Mouse (Mus musculus): Measurements from ENCODE around the gene Ccdc182. TPM values are rescaled to one million over a fixed set of nuclear protein-coding genes. Genes with fewer than 3 reads are reported as not detected.

The Ccdc182 gene
- polyA plus RNA-seq, 1 experiment = not detected

DNA sequence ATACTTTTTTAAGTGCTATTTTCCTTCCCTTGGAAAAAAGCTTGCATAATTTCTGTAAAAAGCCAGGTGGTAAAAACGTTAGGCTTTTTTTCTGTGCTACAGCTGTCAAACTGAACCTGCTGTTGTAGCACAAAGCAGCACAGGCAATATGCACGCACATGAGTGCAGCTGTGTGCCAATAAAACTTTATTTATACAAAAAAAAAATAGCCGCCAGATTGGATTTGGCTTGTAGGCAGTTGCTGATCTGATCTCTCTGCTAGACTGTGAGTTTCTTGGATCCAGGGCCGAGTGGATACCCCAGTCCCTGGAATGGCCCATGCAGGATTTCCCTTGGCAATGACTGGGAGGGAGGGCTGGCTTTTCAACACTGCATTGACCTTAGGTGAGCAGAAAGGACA, 36.2 kb upstream of the Ccdc182 start:
- H3K27ac ChIP-seq (ENCODE audit: insufficient read depth, low read depth, low read length) = no peak overlapping the region
- no peak overlapping the region for H3K4me3 ChIP-seq (ENCODE audit: insufficient read depth, low read depth, low read length)
- H3K4me1 ChIP-seq (ENCODE audit: control insufficient read depth, insufficient read depth, low read length) = peaks cover 10% of the 10 kb centered on the region
- TF ChIP-seq CTCF (IDR thresholded peaks at IDR 0.05; ENCODE audit: insufficient read depth, low read depth, low read length) (no peak), POLR2A (IDR thresholded peaks at IDR 0.05; ENCODE audit: insufficient read depth, low read depth, low read length) (no peak)
- 85% methylated on average over 4 of the region's 4 CpGs for WGBS

DNA sequence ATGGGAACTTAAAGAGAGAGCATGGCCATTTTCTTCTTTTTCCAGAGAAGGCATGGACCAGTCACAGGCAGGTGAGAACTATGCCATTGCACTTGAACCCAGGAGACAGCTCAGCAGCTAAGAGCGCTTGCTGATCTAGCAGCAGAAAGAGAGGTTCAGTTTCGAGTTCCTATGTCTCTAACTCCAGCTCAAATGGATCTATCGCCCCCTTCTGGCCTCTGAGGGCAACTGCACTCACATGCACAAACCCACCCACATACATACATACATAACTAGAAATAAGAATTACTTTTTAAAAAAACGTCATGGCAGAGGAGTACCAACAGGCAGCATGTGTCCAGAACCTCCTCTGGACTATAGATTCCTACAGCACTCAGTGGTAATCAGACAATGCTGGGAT, 35.6 kb upstream of the Ccdc182 start:
- Histone ChIP-seq H3K27ac (ENCODE audit: insufficient read depth, low read depth, low read length) (no peak overlapping the region), H3K4me3 (ENCODE audit: insufficient read depth, low read depth, low read length) (no peak overlapping the region), H3K4me1 (ENCODE audit: control insufficient read depth, insufficient read depth, low read length) (peaks cover 8% of the 10 kb centered on the region; the same call in 1 of the 2 replicates)
- TF ChIP-seq CTCF (IDR thresholded peaks at IDR 0.05; ENCODE audit: insufficient read depth, low read depth, low read length) (no peak), POLR2A (IDR thresholded peaks at IDR 0.05; ENCODE audit: insufficient read depth, low read depth, low read length) (no peak)
- 87% methylated on average over 4 of the region's 4 CpGs for WGBS

DNA sequence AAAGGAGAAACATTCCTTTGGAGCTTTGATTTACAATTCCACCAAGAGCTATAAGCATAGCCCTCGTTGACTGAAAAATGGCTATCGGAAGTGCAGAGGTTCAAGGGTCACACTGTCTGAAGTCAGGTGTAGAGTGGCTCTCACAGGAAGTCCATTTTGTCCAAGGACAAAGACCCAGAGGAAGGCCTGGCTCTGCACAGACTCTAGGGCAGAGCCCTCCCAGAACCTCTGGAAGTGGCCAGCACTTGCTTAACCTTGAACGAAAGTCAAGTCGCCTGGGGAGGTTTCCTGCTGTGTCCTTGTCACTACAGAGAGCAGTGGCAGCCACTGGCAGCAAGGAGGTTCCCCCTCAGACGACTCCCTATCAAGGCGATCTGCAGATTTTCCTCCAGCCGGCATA, 33.4 kb upstream of the Ccdc182 start:
- Histone ChIP-seq H3K4me3 (ENCODE audit: insufficient read depth, low read depth, low read length) (no peak overlapping the region), H3K4me1 (ENCODE audit: control insufficient read depth, insufficient read depth, low read length) (peaks cover under 1% of the 10 kb centered on the region; the same call in 1 of the 2 replicates), H3K27ac (ENCODE audit: insufficient read depth, low read depth, low read length) (no peak overlapping the region)
- WGBS = 78% methylated on average over 7 of the region's 7 CpGs
- TF ChIP-seq POLR2A (IDR thresholded peaks at IDR 0.05; ENCODE audit: insufficient read depth, low read depth, low read length) (no peak), CTCF (IDR thresholded peaks at IDR 0.05; ENCODE audit: insufficient read depth, low read depth, low read length) (no peak)

- no peak overlapping the region for H3K4me3 ChIP-seq (ENCODE audit: insufficient read depth, low read depth, low read length)
- no peak overlapping the region for H3K27ac ChIP-seq (ENCODE audit: insufficient read depth, low read depth, low read length)
- 45% methylated on average over 5 of the region's 5 CpGs for WGBS
- TF ChIP-seq CTCF (IDR thresholded peaks at IDR 0.05; ENCODE audit: insufficient read depth, low read depth, low read length) (no peak), POLR2A (IDR thresholded peaks at IDR 0.05; ENCODE audit: insufficient read depth, low read depth, low read length) (no peak)
- peaks cover 8% of the 10 kb centered on the region for H3K4me1 ChIP-seq (ENCODE audit: control insufficient read depth, insufficient read depth, low read length)
Observed at GRCm38 (mm10) chr11:88264889-88265288, 29.0 kb upstream of the Ccdc182 start.

DNA sequence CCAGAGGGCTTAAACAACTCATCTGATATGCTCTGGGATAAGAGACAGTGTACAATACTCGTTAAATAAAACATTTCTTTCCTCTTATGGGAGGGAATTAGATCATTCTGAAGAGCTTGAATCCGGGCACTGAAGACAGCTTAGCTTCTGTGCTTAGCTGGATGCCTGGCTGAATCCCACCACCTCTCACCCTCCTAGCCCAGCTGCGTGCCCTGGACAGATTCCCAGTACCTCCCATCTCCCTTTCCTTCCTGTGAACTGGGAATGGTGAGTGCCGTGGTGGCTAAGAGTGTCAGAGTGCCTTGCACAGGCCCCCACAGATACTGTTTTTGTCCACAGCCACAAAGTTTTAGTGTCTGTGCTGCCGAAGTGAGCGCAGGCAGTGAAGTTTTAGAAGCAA, 27.5 kb upstream of the Ccdc182 start:
- peaks cover 8% of the 10 kb centered on the region for H3K4me1 ChIP-seq (ENCODE audit: control insufficient read depth, insufficient read depth, low read length)
- no peak overlapping the region for H3K4me3 ChIP-seq (ENCODE audit: insufficient read depth, low read depth, low read length)
- TF ChIP-seq POLR2A (IDR thresholded peaks at IDR 0.05; ENCODE audit: insufficient read depth, low read depth, low read length) = no peak
- TF ChIP-seq CTCF (IDR thresholded peaks at IDR 0.05; ENCODE audit: insufficient read depth, low read depth, low read length) = no peak
- H3K27ac ChIP-seq (ENCODE audit: insufficient read depth, low read depth, low read length) = no peak overlapping the region
- 51% methylated on average over 6 of the region's 6 CpGs for WGBS

DNA sequence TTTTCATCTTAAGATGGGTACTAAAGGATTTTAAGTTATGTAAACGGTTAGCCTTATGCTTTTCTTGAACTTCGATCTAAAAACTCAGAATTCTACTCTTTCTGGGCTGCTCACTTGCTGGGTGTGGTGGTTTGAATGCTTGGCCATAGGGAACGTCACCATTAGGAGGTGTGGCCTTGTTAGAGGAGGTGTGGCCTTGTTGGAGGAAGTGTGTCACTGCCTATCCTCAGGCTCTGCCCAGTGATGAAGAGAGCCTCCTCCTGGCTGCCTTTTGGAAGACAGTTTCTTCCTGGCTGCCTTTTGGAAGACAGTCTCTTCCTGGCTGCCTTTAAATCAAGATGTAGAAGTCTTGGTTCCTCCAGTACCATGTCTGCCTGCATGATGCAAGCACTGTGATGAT, 22.0 kb upstream of the Ccdc182 start:
- TF ChIP-seq POLR2A (IDR thresholded peaks at IDR 0.05; ENCODE audit: insufficient read depth, low read depth, low read length) (no peak), CTCF (IDR thresholded peaks at IDR 0.05; ENCODE audit: insufficient read depth, low read depth, low read length) (no peak)
- peaks cover 12% of the 10 kb centered on the region for H3K4me1 ChIP-seq (ENCODE audit: control insufficient read depth, insufficient read depth, low read length)
- 84% methylated on average over 3 of the region's 3 CpGs for WGBS
- H3K27ac ChIP-seq (ENCODE audit: insufficient read depth, low read depth, low read length) = no peak overlapping the region
- H3K4me3 ChIP-seq (ENCODE audit: insufficient read depth, low read depth, low read length) = no peak overlapping the region

- WGBS = 60% methylated on average over 23 of the region's 23 CpGs
Observed at GRCm38 (mm10) chr11:88274111-88274879, 19.6 kb upstream of the Ccdc182 start.

DNA sequence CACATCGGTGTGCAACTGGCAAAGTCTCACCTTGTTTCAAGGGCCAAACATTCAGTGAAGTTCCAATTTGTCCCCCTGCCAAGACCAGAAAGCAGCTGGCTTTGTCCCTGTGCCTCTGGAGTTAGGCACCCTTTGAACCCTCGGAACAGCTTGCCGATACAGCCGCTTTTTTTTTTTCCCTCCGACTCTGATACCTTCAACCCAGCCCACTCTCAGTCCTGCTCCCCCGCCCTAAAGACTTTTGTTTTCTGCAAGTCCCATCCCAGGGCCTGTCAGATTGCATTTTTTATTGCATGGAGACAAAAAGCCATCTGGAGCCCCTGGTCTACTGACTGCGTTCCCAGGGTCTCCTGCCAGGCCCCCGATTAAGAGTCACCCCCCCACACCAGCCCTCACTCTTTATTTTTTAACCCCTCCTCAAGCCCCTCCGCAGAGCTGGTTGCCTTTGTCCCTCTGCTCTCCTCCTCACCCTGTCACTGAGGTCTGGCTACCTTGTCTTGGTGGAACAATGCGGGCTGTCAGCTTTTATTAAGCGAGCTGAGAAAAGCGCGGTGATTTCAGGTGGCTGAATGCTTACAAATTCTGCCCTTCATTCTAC, 18.9 kb upstream of the Ccdc182 start:
- peak overlapping the region; percentile 14; the same call in 1 of the 2 replicates for H3K27ac ChIP-seq (ENCODE audit: insufficient read depth, low read depth, low read length)
- H3K4me3 ChIP-seq (ENCODE audit: insufficient read depth, low read depth, low read length) = no peak overlapping the region
- 30% methylated on average over 13 of the region's 13 CpGs for WGBS
- TF ChIP-seq CTCF (IDR thresholded peaks at IDR 0.05; ENCODE audit: insufficient read depth, low read depth, low read length) (no peak), POLR2A (IDR thresholded peaks at IDR 0.05; ENCODE audit: insufficient read depth, low read depth, low read length) (no peak)
- peaks cover 9% of the 10 kb centered on the region for H3K4me1 ChIP-seq (ENCODE audit: control insufficient read depth, insufficient read depth, low read length)

More at GRCm38 (mm10) chr11:88274111-88274879, 19.6 kb upstream of the Ccdc182 start:
- no peak for TF ChIP-seq CTCF (IDR thresholded peaks at IDR 0.05; ENCODE audit: insufficient read depth, low read depth, low read length)
- TF ChIP-seq POLR2A (IDR thresholded peaks at IDR 0.05; ENCODE audit: insufficient read depth, low read depth, low read length) = no peak
- Histone ChIP-seq H3K27ac (ENCODE audit: insufficient read depth, low read depth, low read length) (no peak overlapping the region), H3K4me3 (ENCODE audit: insufficient read depth, low read depth, low read length) (no peak overlapping the region), H3K4me1 (ENCODE audit: control insufficient read depth, insufficient read depth, low read length) (peaks cover 9% of the 10 kb centered on the region)

DNA sequence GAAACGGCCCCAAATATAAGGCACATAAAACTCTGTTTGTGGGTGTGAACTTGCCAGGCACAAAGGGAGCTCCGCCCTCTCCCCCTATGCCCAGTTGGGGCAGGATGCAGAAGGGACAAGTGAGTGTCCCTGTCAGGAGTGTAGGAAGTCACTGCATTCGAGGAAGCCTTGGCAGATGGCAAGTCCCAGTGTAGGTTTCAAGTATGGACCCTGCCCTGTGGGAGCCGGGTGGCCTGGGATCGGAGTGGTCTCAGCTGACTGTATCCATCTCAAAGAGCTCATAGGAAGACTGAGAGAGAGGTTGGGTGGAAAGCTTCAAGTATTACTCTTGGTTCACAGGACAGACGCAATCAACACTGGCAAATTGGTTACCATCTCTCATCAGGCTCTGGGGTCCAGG, 17.9 kb upstream of the Ccdc182 start:
- peaks cover 9% of the 10 kb centered on the region for H3K4me1 ChIP-seq (ENCODE audit: control insufficient read depth, insufficient read depth, low read length)
- 70% methylated on average over 6 of the region's 6 CpGs for WGBS
- no peak overlapping the region for H3K27ac ChIP-seq (ENCODE audit: insufficient read depth, low read depth, low read length)

More for the DNA sequence above, 17.9 kb upstream of the Ccdc182 start:
- TF ChIP-seq POLR2A (IDR thresholded peaks at IDR 0.05; ENCODE audit: insufficient read depth, low read depth, low read length) (no peak), CTCF (IDR thresholded peaks at IDR 0.05; ENCODE audit: insufficient read depth, low read depth, low read length) (no peak)
- no peak overlapping the region for H3K4me3 ChIP-seq (ENCODE audit: insufficient read depth, low read depth, low read length)

All from olfactory bulb, adult 2 months (tissue).